Mouse (Mus musculus): ENCODE measurements around the gene Comtd1.

DNA sequence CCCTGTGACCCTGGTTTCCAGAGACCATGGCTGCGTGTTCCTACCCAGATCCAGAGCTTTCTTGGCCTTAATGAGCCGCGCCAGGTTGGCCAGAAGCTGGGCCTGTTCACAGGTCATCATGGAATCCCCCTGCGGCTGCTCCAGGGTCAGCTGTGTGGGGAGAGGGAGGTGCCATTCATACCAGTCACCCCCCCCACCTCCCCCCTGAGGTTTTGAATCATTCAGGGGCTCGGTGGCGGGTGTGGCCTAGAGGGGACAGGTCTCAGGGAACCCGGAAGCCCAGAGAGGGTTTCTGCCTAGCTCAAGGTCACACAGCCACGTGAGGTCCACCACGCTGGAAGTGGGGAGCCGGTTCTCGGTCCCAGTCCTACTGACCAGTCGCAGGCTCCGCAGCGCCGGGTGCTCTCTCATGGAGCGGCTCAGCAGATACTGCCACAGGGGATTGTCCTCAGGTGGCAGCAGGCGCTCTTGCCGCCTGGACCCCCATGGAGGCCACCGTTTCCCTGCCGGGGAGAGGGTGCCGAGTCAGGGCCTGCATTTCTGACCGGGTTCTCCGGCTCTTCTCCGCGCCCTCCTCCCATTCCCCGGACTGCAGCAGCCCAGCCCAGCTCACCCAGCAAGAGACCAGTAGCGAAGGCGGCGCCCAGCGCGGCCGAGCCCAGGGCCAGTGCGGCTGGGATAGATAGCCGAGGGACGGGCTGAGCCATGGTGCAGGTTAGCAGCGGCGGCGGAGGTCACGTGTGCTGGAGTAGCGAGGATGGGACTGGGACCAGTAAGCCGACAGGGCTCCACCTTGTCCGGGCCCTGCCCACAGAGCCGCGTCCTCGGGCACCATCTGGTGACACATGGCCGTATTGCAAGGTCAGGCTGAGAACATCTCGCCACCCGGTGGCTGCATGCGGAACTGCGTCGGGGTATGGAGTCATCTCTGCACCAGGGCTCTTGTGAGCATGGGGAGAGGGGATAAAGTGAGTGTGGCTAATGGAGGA lies at the start of gene Comtd1:
- TF ChIP-seq CTCF (IDR thresholded peaks at IDR 0.05; ENCODE audit: low read depth, low read length) (peak; percentile 100), POLR2A (IDR thresholded peaks at IDR 0.05; ENCODE audit: extremely low read depth, insufficient read depth, low read length) (0 out of 2 replicates have a peak, but pooled peaks have one; percentile 21)

All from liver, adult 2 months (tissue).